In genomic region chr1:87283410-87283960, GRCm38 (mm10) we compare ENCODE assay signal across 22 mouse cellular contexts. TPM values are rescaled to one million over a fixed set of nuclear protein-coding genes. Genes with fewer than 3 reads are reported as not detected.
"Had no signal": no experiment of that assay in that cellular context is flagged by ENCODE, and none has a peak within 500 bp of the region (broad histone marks: within the 10 kb centered on the region; RNA-seq: fewer than 3 reads in every experiment).

No protein-coding gene starts in this region.

- H3K27ac ChIP-seq: gastrocnemius, adult 2 months; heart, embryonic 10.5 days; hindbrain, embryonic 10.5 days; hindbrain, embryonic 12.5 days; hindbrain, embryonic 14.5 days; intestine, embryonic 15.5 days; layer of hippocampus, adult 2 months; left cerebral cortex, adult 2 months; limb, embryonic 10.5 days; limb, embryonic 12.5 days; liver, embryonic 13.5 days; liver, embryonic 15.5 days had no signal

- H3K27me3 ChIP-seq: heart, embryonic 12.5 days; hindbrain, embryonic 12.5 days; intestine, embryonic 15.5 days had no signal

- DNase-seq: gastrocnemius, adult 2 months; gastrocnemius, postnatal 10 days; gastrocnemius, postnatal 25 days; heart, adult 18-20 months; heart, postnatal 10 days; heart, postnatal 4 days; liver; liver, embryonic 13.5 days had no signal

- H3K36me3 ChIP-seq: heart, embryonic 10.5 days; heart, embryonic 12.5 days; hindbrain, embryonic 10.5 days; hindbrain, embryonic 12.5 days; intestine, embryonic 15.5 days; limb, embryonic 10.5 days; limb, embryonic 12.5 days; liver, embryonic 13.5 days; liver, embryonic 15.5 days had no signal

- H3K4me3 ChIP-seq: gastrocnemius, adult 2 months; heart, embryonic 10.5 days; heart, embryonic 12.5 days; hindbrain, embryonic 10.5 days; hindbrain, embryonic 12.5 days; intestine, embryonic 15.5 days; layer of hippocampus, adult 2 months; left cerebral cortex, adult 2 months; limb, embryonic 10.5 days; limb, embryonic 12.5 days; liver, embryonic 13.5 days; liver, embryonic 15.5 days had no signal

- H3K4me1 ChIP-seq: intestine, embryonic 15.5 days; limb, embryonic 12.5 days; liver, embryonic 13.5 days; liver, embryonic 15.5 days had no signal

RNA-seq across cellular contexts. Expression of gene Efhd1, which starts 19.3 kb away (rescaled TPM):
- polyA plus RNA-seq: heart, embryonic 14.5 days; inflammation-experienced regulatory T-cells, adult 6 months; liver, embryonic 11.5 days had no signal
